Mouse (Mus musculus) lung, embryonic 16.5 days (tissue): ENCODE results near the gene Pidd1. TPM values are rescaled to one million over a fixed set of nuclear protein-coding genes. Genes with fewer than 3 reads are reported as not detected.
A peak's percentile ranks its signal among the peaks of the same experiment; 100 is the strongest.

Experiments used
- ATAC-seq: fragments of 200-750 bp; cut with Nextera tagmentation; 2 replicates; pipeline ENCODE4 v1.8.0; 2017; ENCODE audit warnings: low read depth, mild to moderate bottlenecking, moderate library complexity
- H3K27ac ChIP-seq: fragments of 300-500 bp; sonication (generic); 2 replicates; pipeline ENCODE4 v1.5.1; 2014; ENCODE audit warnings: mild to moderate bottlenecking, control low read depth, low read length
- H3K27me3 ChIP-seq: fragments of 300-500 bp; sonication (generic); 2 replicates; pipeline ENCODE4 v1.6.1; 2014; ENCODE audit warnings: low read depth, low read length, mixed read lengths; ENCODE audit not compliant: control insufficient read depth, insufficient read depth
- H3K36me3 ChIP-seq: fragments of 300-500 bp; sonication (generic); 2 replicates; pipeline ENCODE4 v1.6.1; 2014; ENCODE audit warnings: low read length; ENCODE audit not compliant: control insufficient read depth, insufficient read depth
- H3K4me1 ChIP-seq: fragments of 300-500 bp; sonication (generic); replicated peaks from 2 replicates; pipeline ENCODE4 v1.6.1; 2014; ENCODE audit warnings: low read length, mixed read lengths; ENCODE audit not compliant: control insufficient read depth, insufficient read depth
- H3K4me2 ChIP-seq: fragments of 300-500 bp; sonication (generic); 2 replicates; pipeline ENCODE4 v1.6.1; 2014; ENCODE audit warnings: low read depth, low read length, control low read depth
- H3K4me3 ChIP-seq: fragments of 300-500 bp; sonication (generic); 2 replicates; pipeline ENCODE4 v1.5.1; 2014; ENCODE audit warnings: mild to moderate bottlenecking, low read length, control low read depth
- H3K9ac ChIP-seq: fragments of 300-500 bp; sonication (generic); 2 replicates; pipeline ENCODE4 v1.6.1; 2014; ENCODE audit warnings: low read length, control low read depth
- H3K9me3 ChIP-seq: fragments of 300-500 bp; sonication (generic); 2 replicates; pipeline ENCODE4 v1.6.1; 2016; ENCODE audit warnings: low read length; ENCODE audit not compliant: control insufficient read depth
- WGBS: fragments of 180-500 bp; shearing (Covaris S2); extraction: QIAGEN DNeasy Blood & Tissue Kit; methylation state at CpG from one replicate; pipeline ENCODE4 v1.1.7; 2014; 5-methylcytosine and 5-hydroxymethylcytosine counted together
- polyA plus RNA-seq: library from polyadenylated mRNA; unstranded; fragments of >200 nt; fragmentation: Nextera tagmentation; extraction: Ambion mirVana; gene quantifications from 2 replicates; pipeline ENCODE4 v1.2.1, GENCODE M21; 2015

The Pidd1 gene
- polyA plus RNA-seq, 1 experiment from 2014 or later, result 14.4 TPM

DNA sequence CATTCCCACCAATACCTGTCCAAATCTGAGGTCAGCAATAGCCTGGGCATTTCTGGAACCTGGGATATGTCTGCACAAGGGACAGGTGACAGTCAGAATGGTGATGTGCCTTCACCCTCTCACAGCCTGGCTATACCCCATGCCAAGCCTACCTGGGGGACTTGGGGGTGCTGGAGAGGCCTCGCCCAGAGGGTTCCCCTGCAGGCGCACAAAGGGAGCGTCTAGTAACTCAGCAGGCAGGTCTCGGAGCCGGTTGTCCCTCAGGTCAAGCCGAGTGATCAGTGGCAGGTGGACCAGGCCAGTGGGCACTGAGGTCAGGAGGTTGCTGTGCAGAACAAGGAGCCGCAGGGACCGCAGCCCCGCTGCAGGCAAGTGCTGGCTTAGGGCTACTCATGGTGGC lies 2.4 kb downstream of the Pidd1 start:
- no peak overlapping the region for H3K27ac ChIP-seq
- peaks cover 4% of the 10 kb centered on the region; the same call in 1 of the 2 replicates for H3K36me3 ChIP-seq
- ATAC-seq, result no peak
- WGBS, result 88% methylated on average over 9 of the region's 9 CpGs
- peaks cover 35% of the 10 kb centered on the region for H3K4me1 ChIP-seq
- H3K4me3 ChIP-seq, result no peak overlapping the region
- no peaks in the 10 kb centered on the region for H3K27me3 ChIP-seq
- no peak overlapping the region for H3K9ac ChIP-seq
- no peak overlapping the region for H3K4me2 ChIP-seq
- H3K9me3 ChIP-seq, result no peaks in the 10 kb centered on the region

DNA sequence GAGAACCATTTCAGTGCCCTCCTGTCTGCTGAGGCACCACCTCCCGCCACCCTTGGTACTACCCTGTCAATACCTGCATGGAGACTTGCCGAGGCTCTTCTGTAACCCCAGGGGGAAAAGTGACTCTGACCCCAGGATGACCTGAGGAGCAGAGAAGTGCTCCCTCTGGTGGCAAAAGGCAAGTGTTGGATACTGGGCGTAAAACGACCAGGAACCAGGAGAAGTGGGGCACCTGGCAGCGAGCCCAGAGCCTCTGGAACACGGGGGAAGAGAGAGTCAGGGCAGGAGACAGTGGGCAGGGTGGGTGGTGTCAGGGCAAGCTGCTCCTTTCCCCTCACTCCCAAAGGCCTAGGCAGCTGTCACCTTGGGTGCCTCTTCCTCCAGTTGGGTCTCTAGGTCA lies 3.2 kb downstream of the Pidd1 start:
- Histone ChIP-seq H3K9me3 (no peaks in the 10 kb centered on the region), H3K27me3 (no peaks in the 10 kb centered on the region), H3K4me2 (no peak overlapping the region), H3K36me3 (peaks cover 4% of the 10 kb centered on the region; the same call in 1 of the 2 replicates), H3K4me1 (peaks cover 38% of the 10 kb centered on the region), H3K4me3 (no peak overlapping the region), H3K27ac (no peak overlapping the region), H3K9ac (no peak overlapping the region)
- 19% methylated on average over 6 of the region's 6 CpGs for WGBS
- no peak for ATAC-seq

- peaks cover 40% of the 10 kb centered on the region for H3K4me1 ChIP-seq
Observed at GRCm38 (mm10) chr7:141439811-141440210, 4.0 kb downstream of the Pidd1 start.

GRCm38 (mm10) chr7:141439140-141439679 lies 4.6 kb downstream of the Pidd1 start:
- H3K36me3 ChIP-seq, result peaks cover 4% of the 10 kb centered on the region; the same call in 1 of the 2 replicates
- H3K4me3 ChIP-seq, result no peak overlapping the region
- 94% methylated on average over 10 of the region's 10 CpGs for WGBS
- H3K9ac ChIP-seq, result no peak overlapping the region
- no peak overlapping the region for H3K4me2 ChIP-seq
- no peaks in the 10 kb centered on the region for H3K9me3 ChIP-seq
- H3K27ac ChIP-seq, result no peak overlapping the region
- H3K27me3 ChIP-seq, result no peaks in the 10 kb centered on the region
- ATAC-seq, result no peak
- H3K4me1 ChIP-seq, result peaks cover 42% of the 10 kb centered on the region

More at GRCm38 (mm10) chr7:141439811-141440210, 4.0 kb downstream of the Pidd1 start:
- no peak for ATAC-seq
- 91% methylated on average over 11 of the region's 11 CpGs for WGBS
- Histone ChIP-seq H3K36me3 (peaks cover 4% of the 10 kb centered on the region; the same call in 1 of the 2 replicates), H3K4me3 (no peak overlapping the region), H3K4me2 (no peak overlapping the region), H3K9me3 (no peaks in the 10 kb centered on the region), H3K9ac (no peak overlapping the region), H3K27me3 (no peaks in the 10 kb centered on the region), H3K27ac (no peak overlapping the region)

DNA sequence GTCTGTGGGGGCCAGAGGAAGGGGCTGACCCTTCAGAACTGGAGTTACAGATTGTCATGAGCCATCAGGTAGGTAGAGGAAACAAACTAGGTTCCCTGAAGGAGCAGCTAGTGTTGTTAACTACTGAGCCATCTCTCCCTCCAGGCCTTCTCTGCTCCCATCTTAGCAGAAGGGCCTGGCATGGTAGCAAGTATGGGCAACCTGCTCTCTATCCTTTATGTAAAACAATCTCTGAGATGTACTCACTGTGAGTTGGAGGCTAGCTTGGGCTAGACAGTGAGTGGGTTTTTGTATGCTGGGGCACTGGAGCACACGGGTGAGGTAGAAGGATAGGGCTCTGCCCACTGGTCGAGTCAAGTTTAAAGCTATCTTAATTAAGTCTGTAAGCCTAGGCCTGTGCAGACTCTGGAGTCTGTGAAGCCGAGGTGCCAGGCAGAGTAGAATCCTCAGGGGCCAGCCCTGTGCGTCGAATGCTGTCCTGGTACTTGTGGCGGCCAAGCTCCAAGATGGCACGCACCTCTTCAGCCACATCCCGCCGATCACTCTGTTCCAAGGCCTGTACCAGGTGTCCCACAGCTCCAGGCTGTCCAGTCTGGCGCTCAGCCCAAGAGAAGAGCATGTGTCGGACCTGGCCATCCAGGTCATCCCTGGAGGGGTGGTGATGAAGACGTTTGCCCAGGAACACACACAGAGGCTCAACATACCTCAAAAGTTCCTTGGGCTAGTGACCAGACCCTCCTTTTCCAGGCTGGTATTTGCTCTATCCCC lies 5.4 kb downstream of the Pidd1 start:
- H3K9me3 ChIP-seq, result no peaks in the 10 kb centered on the region
- H3K4me1 ChIP-seq, result peaks cover 41% of the 10 kb centered on the region
- H3K4me2 ChIP-seq, result no peak overlapping the region
- WGBS, result 93% methylated on average over 12 of the region's 12 CpGs
- no peak overlapping the region for H3K9ac ChIP-seq
- H3K4me3 ChIP-seq, result no peak overlapping the region
- no peak for ATAC-seq
- no peaks in the 10 kb centered on the region for H3K27me3 ChIP-seq
- peaks cover 4% of the 10 kb centered on the region; the same call in 1 of the 2 replicates for H3K36me3 ChIP-seq
- no peak overlapping the region for H3K27ac ChIP-seq

GRCm38 (mm10) chr7:141437178-141438120 lies 6.4 kb downstream of the Pidd1 start, which contains the start of gene Slc25a22:
Gene Slc25a22, minus strand, starts transcription at chr7:141437892.
- peak within 1 kb of the TSS; percentile 72 for H3K4me3 ChIP-seq
- H3K9me3 ChIP-seq, result no peaks in the 10 kb centered on the region
- 6% methylated on average over 53 of the region's 53 CpGs for WGBS
- peaks cover 7% of the 10 kb centered on the region; the same call in 1 of the 2 replicates for H3K36me3 ChIP-seq
- H3K27ac ChIP-seq, result peak within 1 kb of the TSS; percentile 24; the same call in 1 of the 2 replicates
- H3K4me2 ChIP-seq, result peak within 1 kb of the TSS; percentile 97
- peaks cover 32% of the 10 kb centered on the region for H3K4me1 ChIP-seq
- peak within 1 kb of the TSS; percentile 81 for H3K9ac ChIP-seq
- no peaks in the 10 kb centered on the region for H3K27me3 ChIP-seq
- ATAC-seq, result peak; percentile 80

DNA sequence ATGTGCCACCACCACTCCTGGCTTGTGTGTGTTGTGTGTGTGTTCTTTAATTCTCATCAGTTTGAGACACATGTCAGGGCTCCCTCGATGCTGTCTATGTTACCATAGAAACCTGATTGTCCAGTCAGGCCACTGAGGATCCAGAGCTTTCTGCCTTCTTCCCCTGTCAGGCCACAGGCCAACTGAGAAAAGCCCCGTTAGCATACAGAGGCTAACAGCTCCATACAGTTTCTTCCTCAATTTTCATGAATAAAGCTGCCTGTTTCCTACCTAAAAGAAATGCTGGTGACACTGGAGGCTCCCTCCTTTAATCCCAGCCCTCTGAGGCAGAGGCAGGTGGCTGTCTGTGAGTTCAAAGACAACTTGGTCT lies 7.3 kb downstream of the Pidd1 start:
- Histone ChIP-seq H3K9ac (peak overlapping the region; percentile 81), H3K27ac (no peak overlapping the region), H3K27me3 (no peaks in the 10 kb centered on the region), H3K4me3 (peak overlapping the region; percentile 72), H3K9me3 (no peaks in the 10 kb centered on the region), H3K4me2 (peak overlapping the region; percentile 97), H3K36me3 (peaks cover 9% of the 10 kb centered on the region), H3K4me1 (peaks cover 27% of the 10 kb centered on the region)
- 47% methylated on average over 2 of the region's 2 CpGs for WGBS
- no peak for ATAC-seq

GRCm38 (mm10) chr7:141435856-141436522 lies 7.8 kb downstream of the Pidd1 start:
- H3K27me3 ChIP-seq, result no peaks in the 10 kb centered on the region
- peaks cover 12% of the 10 kb centered on the region for H3K36me3 ChIP-seq
- ATAC-seq, result no peak
- H3K9ac ChIP-seq, result no peak overlapping the region
- no peak overlapping the region for H3K4me3 ChIP-seq
- 75% methylated on average over 9 of the region's 9 CpGs for WGBS
- H3K27ac ChIP-seq, result no peak overlapping the region
- H3K4me1 ChIP-seq, result peaks cover 25% of the 10 kb centered on the region
- no peak overlapping the region; the same call in 1 of the 2 replicates for H3K4me2 ChIP-seq
- no peaks in the 10 kb centered on the region for H3K9me3 ChIP-seq
